Mouse (Mus musculus) testis, adult 2 months (tissue): ENCODE measurements around the gene Prnd. TPM values are rescaled to one million over a fixed set of nuclear protein-coding genes. Genes with fewer than 3 reads are reported as not detected.

Source experiments
- H3K27ac ChIP-seq: fragments of 200-500 bp; 2 replicates; pipeline ENCODE4 v1.5.1; 2012; ENCODE audit warnings: low read depth, low read length; ENCODE audit not compliant: control insufficient read depth, insufficient read depth
- H3K27me3 ChIP-seq: fragments of 200-500 bp; 2 replicates; pipeline ENCODE4 v1.6.1; 2012; ENCODE audit warnings: mild to moderate bottlenecking, low read length, moderate library complexity; ENCODE audit not compliant: control insufficient read depth, insufficient read depth
- H3K36me3 ChIP-seq: fragments of 200-500 bp; 2 replicates; pipeline ENCODE4 v1.6.1; 2012; ENCODE audit warnings: mild to moderate bottlenecking, low read length; ENCODE audit not compliant: control insufficient read depth, insufficient read depth
- H3K4me1 ChIP-seq: fragments of 200-500 bp; 2 replicates; pipeline ENCODE4 v1.6.1; 2012; ENCODE audit warnings: low read length; ENCODE audit not compliant: control insufficient read depth, insufficient read depth
- H3K4me3 ChIP-seq: fragments of 200-500 bp; 2 replicates; pipeline ENCODE4 v1.5.1; 2012; ENCODE audit warnings: low read depth, mild to moderate bottlenecking, low read length, moderate library complexity, mixed read lengths; ENCODE audit not compliant: control insufficient read depth
- CTCF ChIP-seq: fragments of 200-500 bp; IDR thresholded peaks from 2 replicates; pipeline ENCODE4 v1.5.1; 2012; ENCODE audit warnings: low read depth, mild to moderate bottlenecking, inconsistent platforms, low read length, moderate library complexity; ENCODE audit not compliant: control insufficient read depth, insufficient read depth, insufficient replicate concordance
- POLR2A ChIP-seq: fragments of 200-500 bp; IDR thresholded peaks from 2 replicates; pipeline ENCODE4 v1.6.1; 2012; ENCODE audit warnings: low read depth, mild to moderate bottlenecking, inconsistent platforms, low read length, moderate library complexity; ENCODE audit not compliant: control insufficient read depth
- polyA plus RNA-seq: library from polyadenylated mRNA; depleted of rRNA; stranded (reverse); fragments of >200 nt; gene quantifications from 2 replicates; pipeline ENCODE4 v1.2.3, GENCODE M21; 2012

Gene Prnd
- polyA plus RNA-seq, 1 experiment: 107 TPM

GRCm38 (mm10) chr2:131908906-131909305 is 41.8 kb upstream of the Prnd start:
- no peak overlapping the region for H3K4me3 ChIP-seq
- TF ChIP-seq POLR2A: no peak
- no peak for TF ChIP-seq CTCF

GRCm38 (mm10) chr2:131909683-131910572 is 40.7 kb upstream of the Prnd start, which contains the start of the genes Prnp and Prn:
TSS of gene Prnp (plus strand) at chr2:131909928.
TSS of gene Prn (plus strand) at chr2:131909957.
- TF ChIP-seq POLR2A: peak; percentile 84
- no peak for TF ChIP-seq CTCF
- no peaks in the 10 kb centered on the region for H3K27me3 ChIP-seq
- H3K4me1 ChIP-seq: no peaks in the 10 kb centered on the region; the same call in 1 of the 2 replicates
- H3K4me3 ChIP-seq: peak within 1 kb of the TSS; percentile 91
- peak within 1 kb of the TSS; percentile 83 for H3K27ac ChIP-seq
- no peaks in the 10 kb centered on the region for H3K36me3 ChIP-seq

More at GRCm38 (mm10) chr2:131908906-131909305, 41.8 kb upstream of the Prnd start:
- Histone ChIP-seq H3K27me3 (no peaks in the 10 kb centered on the region), H3K27ac (no peak overlapping the region), H3K4me1 (no peaks in the 10 kb centered on the region; the same call in 1 of the 2 replicates), H3K36me3 (no peaks in the 10 kb centered on the region)

GRCm38 (mm10) chr2:131910847-131911246 is 39.8 kb upstream of the Prnd start:
- TF ChIP-seq POLR2A: no peak
- TF ChIP-seq CTCF: no peak
- no peak overlapping the region for H3K4me3 ChIP-seq
- no peaks in the 10 kb centered on the region; the same call in 1 of the 2 replicates for H3K4me1 ChIP-seq
- H3K36me3 ChIP-seq: no peaks in the 10 kb centered on the region
- no peak overlapping the region for H3K27ac ChIP-seq
- no peaks in the 10 kb centered on the region for H3K27me3 ChIP-seq

GRCm38 (mm10) chr2:131911341-131911740 is 39.3 kb upstream of the Prnd start:
- Histone ChIP-seq H3K4me3 (no peak overlapping the region), H3K27me3 (no peaks in the 10 kb centered on the region), H3K4me1 (no peaks in the 10 kb centered on the region; the same call in 1 of the 2 replicates), H3K27ac (no peak overlapping the region), H3K36me3 (no peaks in the 10 kb centered on the region)
- TF ChIP-seq POLR2A: no peak
- TF ChIP-seq CTCF: no peak

GRCm38 (mm10) chr2:131912526-131913258 is 38.0 kb upstream of the Prnd start:
- no peaks in the 10 kb centered on the region for H3K36me3 ChIP-seq
- H3K27me3 ChIP-seq: no peaks in the 10 kb centered on the region
- H3K4me1 ChIP-seq: no peaks in the 10 kb centered on the region; the same call in 1 of the 2 replicates
- TF ChIP-seq CTCF: no peak
- TF ChIP-seq POLR2A: no peak
- no peak overlapping the region for H3K4me3 ChIP-seq
- no peak overlapping the region for H3K27ac ChIP-seq

GRCm38 (mm10) chr2:131932275-131932902 is 18.3 kb upstream of the Prnd start:
- no peak overlapping the region for H3K4me3 ChIP-seq
- H3K4me1 ChIP-seq: no peaks in the 10 kb centered on the region
- H3K36me3 ChIP-seq: no peaks in the 10 kb centered on the region
- H3K27ac ChIP-seq: no peak overlapping the region
- no peaks in the 10 kb centered on the region for H3K27me3 ChIP-seq
- TF ChIP-seq CTCF (no peak), POLR2A (no peak)
